In genomic region chr11:26013527-26013926, GRCm38 (mm10) we compare ENCODE assay signal across 22 mouse cellular contexts.
DNase-seq lines count a peak whose midpoint lies in the region; ATAC-seq and TF ChIP-seq lines count a peak whose summit lies in the region.
"Had no signal": no experiment of that assay in that cellular context is flagged by ENCODE, and none has a peak within 500 bp of the region (broad histone marks: within the 10 kb centered on the region; RNA-seq: fewer than 3 reads in every experiment).

No protein-coding gene starts in this region.

- no peak overlapping the region for H3K27ac ChIP-seq in liver, embryonic 12.5 days
- H3K27ac ChIP-seq: embryonic facial prominence, embryonic 13.5 days; forebrain, embryonic 13.5 days; heart, embryonic 10.5 days; hindbrain, embryonic 13.5 days; hindbrain, postnatal 0 days had no signal

- H3K36me3 ChIP-seq in liver, embryonic 12.5 days, result no peaks in the 10 kb centered on the region
- H3K36me3 ChIP-seq: embryonic facial prominence, embryonic 13.5 days; heart, embryonic 10.5 days; hindbrain, embryonic 13.5 days had no signal

- H3K4me1 ChIP-seq in liver, embryonic 12.5 days, result no peaks in the 10 kb centered on the region
- H3K4me1 ChIP-seq: embryonic facial prominence, embryonic 13.5 days; heart, embryonic 10.5 days had no signal

- TF ChIP-seq POLR2A in brain, embryonic 14.5 days (IDR thresholded peaks at IDR 0.05; ENCODE audit: borderline replicate concordance, extremely low read depth, insufficient read depth, insufficient read length, poor library complexity, severe bottlenecking), result no peak

- no peaks in the 10 kb centered on the region for H3K9me3 ChIP-seq in liver, embryonic 12.5 days (replicated peaks)
- H3K9me3 ChIP-seq: embryonic facial prominence, embryonic 13.5 days; forebrain, embryonic 13.5 days; heart, embryonic 10.5 days; hindbrain, embryonic 13.5 days had no signal

- ATAC-seq in liver, embryonic 12.5 days, result no peak
- ATAC-seq: activated CD4-positive, CD25-positive, alpha-beta regulatory T cell, adult 4 months; forebrain, embryonic 13.5 days; hindbrain, postnatal 0 days; Patski had no signal

- H3K4me3 ChIP-seq in liver, embryonic 12.5 days, result no peak overlapping the region
- H3K4me3 ChIP-seq: embryonic facial prominence, embryonic 13.5 days; forebrain, embryonic 13.5 days; heart, embryonic 10.5 days; hindbrain, embryonic 13.5 days had no signal

- H3K27me3 ChIP-seq in liver, embryonic 12.5 days (replicated peaks), result no peaks in the 10 kb centered on the region
- H3K27me3 ChIP-seq: CH12.LX; embryonic facial prominence, embryonic 13.5 days; forebrain, embryonic 13.5 days; hindbrain, embryonic 13.5 days had no signal

- TF ChIP-seq CTCF in brain, embryonic 14.5 days (IDR thresholded peaks at IDR 0.05; ENCODE audit: borderline replicate concordance, extremely low read depth, insufficient read depth, insufficient read length), result no peak

- no peak overlapping the region for H3K4me2 ChIP-seq in liver, embryonic 12.5 days
- H3K4me2 ChIP-seq: embryonic facial prominence, embryonic 13.5 days; forebrain, embryonic 13.5 days; hindbrain, embryonic 13.5 days had no signal

- WGBS in liver, embryonic 12.5 days (ENCODE audit: insufficient replicate concordance), result 46% methylated on average over 2 of the region's 2 CpGs

- H3K9ac ChIP-seq in liver, embryonic 12.5 days, result no peak overlapping the region
- H3K9ac ChIP-seq: embryonic facial prominence, embryonic 13.5 days; forebrain, embryonic 13.5 days; hindbrain, embryonic 13.5 days had no signal

- DNase-seq in layer of hippocampus, adult 11-12 months (ENCODE audit: low spot score), result peak; percentile 57
- no peak for DNase-seq in layer of hippocampus, adult 9-10 months (ENCODE audit: low spot score)
- DNase-seq in right cerebral cortex, adult 18-20 months, result peak; percentile 58
- no peak for DNase-seq in right cerebral cortex, postnatal 25 days
- DNase-seq in brain, embryonic 14.5 days (ENCODE audit: low read depth), result peak; percentile 36
- peak; percentile 57 for DNase-seq in layer of hippocampus, adult 9-11 months
- DNase-seq in cerebellum, postnatal 4 days (ENCODE audit: low spot score in 2 of 2), result no peak
- DNase-seq: adrenal gland, postnatal 14 days; cerebellum, adult 9-10 months; cerebellum, postnatal 25 days; gastrocnemius, postnatal 10 days; heart, adult 18-20 months; heart, postnatal 10 days had no signal

Comparison
In these comparisons a context has a peak if more than half of its experiments do, and no peak if none do; other contexts are left out.
1. DNase-seq: peak in layer of hippocampus, adult 11-12 months (single experiment), right cerebral cortex, adult 18-20 months (single experiment), brain, embryonic 14.5 days (single experiment) and layer of hippocampus, adult 9-11 months (single experiment); none in layer of hippocampus, adult 9-10 months (single experiment), right cerebral cortex, postnatal 25 days (single experiment) and cerebellum, postnatal 4 days (0 of 2).